ENCODE assay signal across 11 mouse cellular contexts in the genomic region with DNA sequence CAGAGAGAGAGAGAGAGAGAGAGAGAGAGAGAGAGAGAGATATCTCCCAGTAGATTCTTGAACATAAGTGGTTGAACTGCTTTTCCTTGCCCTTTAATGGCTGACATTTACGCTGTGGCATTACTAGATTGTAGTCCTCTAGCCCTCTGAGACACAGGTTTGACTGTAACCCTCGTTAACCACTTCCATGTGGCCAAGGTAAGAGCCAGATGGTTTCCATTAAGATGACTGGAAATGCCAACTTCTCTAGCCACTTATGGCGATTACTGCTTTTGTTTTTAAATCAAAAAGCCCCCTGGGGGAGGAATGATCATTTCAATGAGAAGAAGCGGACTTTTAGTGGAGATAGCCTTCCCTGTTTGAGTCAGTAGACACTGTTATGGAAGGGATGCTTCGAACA. TPM values are rescaled to one million over a fixed set of nuclear protein-coding genes. Genes with fewer than 3 reads are reported as not detected.
DNase-seq lines count a peak whose midpoint lies in the region; ATAC-seq lines count a peak whose summit lies in the region.
"Had no signal": no experiment of that assay in that cellular context is flagged by ENCODE, and none has a peak within 500 bp of the region (broad histone marks: within the 10 kb centered on the region; RNA-seq: fewer than 3 reads in every experiment).

No protein-coding gene starts in this region.

- no peak overlapping the region for H3K9ac ChIP-seq in kidney, embryonic 15.5 days
- H3K9ac ChIP-seq in embryonic facial prominence, embryonic 15.5 days: no peak overlapping the region
- H3K9ac ChIP-seq in neural tube, embryonic 13.5 days: no peak overlapping the region
- no peak overlapping the region for H3K9ac ChIP-seq in kidney, embryonic 14.5 days (ENCODE audit: low read depth, low read length)
- H3K9ac ChIP-seq: liver, embryonic 14.5 days had no signal

- no peak for ATAC-seq in kidney, embryonic 15.5 days (replicated peaks; ENCODE audit: low FRiP score)
- ATAC-seq in embryonic facial prominence, embryonic 15.5 days (ENCODE audit: insufficient number of reproducible peaks, low FRiP score, low TSS enrichment, low read depth): no peak
- ATAC-seq in neural tube, embryonic 13.5 days (ENCODE audit: low read depth): no peak
- ATAC-seq in kidney, embryonic 14.5 days (ENCODE audit: low FRiP score, low TSS enrichment): no peak

- no peaks in the 10 kb centered on the region for H3K36me3 ChIP-seq in kidney, embryonic 15.5 days
- no peaks in the 10 kb centered on the region for H3K36me3 ChIP-seq in embryonic facial prominence, embryonic 15.5 days
- no peaks in the 10 kb centered on the region for H3K36me3 ChIP-seq in neural tube, embryonic 13.5 days
- H3K36me3 ChIP-seq in kidney, embryonic 14.5 days (ENCODE audit: control insufficient read depth, insufficient read depth, low read length): no peaks in the 10 kb centered on the region

- no peaks in the 10 kb centered on the region for H3K27me3 ChIP-seq in kidney, embryonic 15.5 days
- H3K27me3 ChIP-seq in embryonic facial prominence, embryonic 15.5 days: no peaks in the 10 kb centered on the region
- peaks cover 10% of the 10 kb centered on the region for H3K27me3 ChIP-seq in neural tube, embryonic 13.5 days
- H3K27me3 ChIP-seq in kidney, embryonic 14.5 days (ENCODE audit: control insufficient read depth, insufficient read depth, low read length): no peaks in the 10 kb centered on the region

- peak overlapping the region; percentile 89 for H3K4me2 ChIP-seq in kidney, embryonic 15.5 days
- peak overlapping the region; percentile 21; the same call in 1 of the 2 replicates for H3K4me2 ChIP-seq in embryonic facial prominence, embryonic 15.5 days (replicated peaks)
- peak overlapping the region; percentile 93 for H3K4me2 ChIP-seq in neural tube, embryonic 13.5 days
- no peak overlapping the region for H3K4me2 ChIP-seq in kidney, embryonic 14.5 days (replicated peaks; ENCODE audit: low read depth, low read length)

- no peak for DNase-seq in kidney, postnatal 10 days
- DNase-seq in hindlimb bud, embryonic 11.5 days (ENCODE audit: extremely low spot score, low read depth, low spot score): peak; percentile 97
- DNase-seq in kidney, adult 8-10 months: no peak
- DNase-seq: gastrocnemius, postnatal 10 days; spleen, adult 18-20 months; thymus, adult 18-20 months had no signal

- H3K4me1 ChIP-seq in kidney, embryonic 15.5 days: peaks cover 41% of the 10 kb centered on the region
- H3K4me1 ChIP-seq in embryonic facial prominence, embryonic 15.5 days: peaks cover 40% of the 10 kb centered on the region
- H3K4me1 ChIP-seq in neural tube, embryonic 13.5 days (replicated peaks): peaks cover 45% of the 10 kb centered on the region
- peaks cover 29% of the 10 kb centered on the region for H3K4me1 ChIP-seq in kidney, embryonic 14.5 days (ENCODE audit: control insufficient read depth, insufficient read depth, low read length)

- no peak overlapping the region for H3K4me3 ChIP-seq in kidney, embryonic 15.5 days (replicated peaks)
- no peak overlapping the region for H3K4me3 ChIP-seq in embryonic facial prominence, embryonic 15.5 days (replicated peaks)
- H3K4me3 ChIP-seq in neural tube, embryonic 13.5 days: no peak overlapping the region
- no peak overlapping the region for H3K4me3 ChIP-seq in kidney, embryonic 14.5 days (ENCODE audit: low read length)

- WGBS in kidney, embryonic 15.5 days: 57% methylated on average over 5 of the region's 5 CpGs
- 32% methylated on average over 5 of the region's 5 CpGs for WGBS in embryonic facial prominence, embryonic 15.5 days
- 48% methylated on average over 5 of the region's 5 CpGs for WGBS in neural tube, embryonic 13.5 days
- 65% methylated on average over 5 of the region's 5 CpGs for WGBS in kidney, embryonic 14.5 days

- no peak overlapping the region for H3K27ac ChIP-seq in kidney, embryonic 15.5 days
- no peak overlapping the region for H3K27ac ChIP-seq in embryonic facial prominence, embryonic 15.5 days (replicated peaks)
- H3K27ac ChIP-seq in neural tube, embryonic 13.5 days (replicated peaks): no peak overlapping the region
- no peak overlapping the region for H3K27ac ChIP-seq in kidney, embryonic 14.5 days (ENCODE audit: low read depth, low read length)
- H3K27ac ChIP-seq: liver, embryonic 14.5 days had no signal

- no peaks in the 10 kb centered on the region for H3K9me3 ChIP-seq in kidney, embryonic 15.5 days (replicated peaks)
- no peaks in the 10 kb centered on the region for H3K9me3 ChIP-seq in embryonic facial prominence, embryonic 15.5 days (replicated peaks)
- no peaks in the 10 kb centered on the region for H3K9me3 ChIP-seq in neural tube, embryonic 13.5 days
- H3K9me3 ChIP-seq in kidney, embryonic 14.5 days (ENCODE audit: control insufficient read depth, low read length): no peaks in the 10 kb centered on the region

RNA-seq across cellular contexts. Expression of a gene that starts 3.7 kb away (rescaled TPM):
- 31.6 and 35.8 TPM in 2 replicates for polyA plus RNA-seq in kidney, embryonic 15.5 days (2015; fragmentation: Nextera tagmentation; extraction: Ambion mirVana)
- 30.5 and 32.5 TPM in 2 replicates for polyA plus RNA-seq in embryonic facial prominence, embryonic 15.5 days (2015; fragmentation: Nextera tagmentation; extraction: Ambion mirVana)
- 21.0 and 21.2 TPM in 2 replicates for polyA plus RNA-seq in neural tube, embryonic 13.5 days (2015; fragmentation: Nextera tagmentation; extraction: Ambion mirVana)
- 32.1 and 43.3 TPM in 2 replicates for polyA plus RNA-seq in kidney, embryonic 14.5 days (2014; fragmentation: Nextera tagmentation; extraction: Ambion mirVana)
